Mouse (Mus musculus) hindbrain, postnatal 0 days (tissue): ENCODE measurements around the gene Dnmt3l. TPM values are rescaled to one million over a fixed set of nuclear protein-coding genes. Genes with fewer than 3 reads are reported as not detected.

Experiments used
- ATAC-seq: fragments of 200-750 bp; cut with Nextera tagmentation; 2 replicates; pipeline ENCODE4 v1.8.0; 2017; ENCODE audit warnings: mild to moderate bottlenecking, moderate TSS enrichment, moderate library complexity
- DNase-seq: peaks from one replicate; pipeline ENCODE4 v3.0.0-alpha.2; 2015; ENCODE audit warnings: low spot score
- H3K27ac ChIP-seq: fragments of 300-500 bp; sonication (generic); 2 replicates; pipeline ENCODE4 v1.5.1; 2014; ENCODE audit warnings: mild to moderate bottlenecking
- H3K27me3 ChIP-seq: fragments of 300-500 bp; sonication (generic); 2 replicates; pipeline ENCODE4 v1.6.1; 2014; ENCODE audit warnings: low read length, mixed read lengths; ENCODE audit not compliant: insufficient read depth
- H3K36me3 ChIP-seq: fragments of 300-500 bp; sonication (generic); 2 replicates; pipeline ENCODE4 v1.6.1; 2014; ENCODE audit warnings: low read length, mixed read lengths; ENCODE audit not compliant: insufficient read depth
- H3K4me1 ChIP-seq: fragments of 300-500 bp; sonication (generic); 2 replicates; pipeline ENCODE4 v1.6.1; 2014; ENCODE audit warnings: antibody characterized with exemption, low read length, mixed read lengths; ENCODE audit not compliant: insufficient read depth
- H3K4me2 ChIP-seq: fragments of 300-500 bp; sonication (generic); 2 replicates; pipeline ENCODE4 v1.6.1; 2014; ENCODE audit warnings: low read depth, mild to moderate bottlenecking, low read length, moderate library complexity, mixed read lengths
- H3K4me3 ChIP-seq: fragments of 300-500 bp; sonication (generic); 2 replicates; pipeline ENCODE4 v1.5.1; 2014; ENCODE audit warnings: low read length
- H3K9ac ChIP-seq: fragments of 300-500 bp; sonication (generic); replicated peaks from 2 replicates; pipeline ENCODE4 v1.6.1; 2014; ENCODE audit warnings: mild to moderate bottlenecking, low read length, moderate library complexity, mixed read lengths
- H3K9me3 ChIP-seq: fragments of 300-500 bp; sonication (generic); 2 replicates; pipeline ENCODE4 v1.6.1; 2016; ENCODE audit warnings: low read length, mixed read lengths
- CTCF ChIP-seq: IDR thresholded peaks from 2 replicates; pipeline ENCODE4 v1.5.1; 2016; ENCODE audit warnings: antibody characterized with exemption, control low read depth, low read depth
- WGBS: fragments of 180-500 bp; shearing (Covaris S2); extraction: QIAGEN DNeasy Blood & Tissue Kit; methylation state at CpG from one replicate; pipeline ENCODE4 v1.1.7; 2014; 5-methylcytosine and 5-hydroxymethylcytosine counted together
- polyA plus RNA-seq: library from polyadenylated mRNA; unstranded; fragments of >200 nt; fragmentation: Nextera tagmentation; extraction: Ambion mirVana; gene quantifications from 2 replicates; pipeline ENCODE4 v1.2.1, GENCODE M21; 2015
- total RNA-seq: library from RNA; depleted of rRNA; stranded (reverse); fragments of >200 nt; gene quantifications from 2 replicates; pipeline ENCODE4 v1.2.3, GENCODE M21; 2014

Dnmt3l gene
- total and polyA plus RNA-seq, 2 experiments from 2014 or later, result 0.13 to 0.63 TPM

- TF ChIP-seq CTCF, result no peak
- ATAC-seq (no peak), DNase-seq (no peak)
- Histone ChIP-seq H3K9ac (no peak overlapping the region), H3K27ac (no peak overlapping the region), H3K27me3 (no peaks in the 10 kb centered on the region), H3K36me3 (no peaks in the 10 kb centered on the region), H3K4me3 (no peak overlapping the region), H3K9me3 (no peaks in the 10 kb centered on the region), H3K4me1 (0 out of 2 replicates have a peak, but pooled peaks cover 6% of the 10 kb centered on the region), H3K4me2 (no peak overlapping the region)
- 76% methylated on average over 1 of the region's 1 CpGs for WGBS
Observed at GRCm38 (mm10) chr10:78044531-78044930, 2.8 kb downstream of the Dnmt3l start.

- no peak overlapping the region for H3K9ac ChIP-seq
- 89% methylated on average over 4 of the region's 4 CpGs for WGBS
- H3K36me3 ChIP-seq, result no peaks in the 10 kb centered on the region
- no peak for TF ChIP-seq CTCF
- no peaks in the 10 kb centered on the region for H3K9me3 ChIP-seq
- no peaks in the 10 kb centered on the region for H3K27me3 ChIP-seq
- DNase-seq, result no peak
- H3K4me1 ChIP-seq, result 0 out of 2 replicates have a peak, but pooled peaks cover 6% of the 10 kb centered on the region
- no peak overlapping the region for H3K4me2 ChIP-seq
- no peak overlapping the region for H3K4me3 ChIP-seq
- ATAC-seq, result no peak
- no peak overlapping the region for H3K27ac ChIP-seq
Observed at GRCm38 (mm10) chr10:78046388-78046787, 4.6 kb downstream of the Dnmt3l start.

- Histone ChIP-seq H3K27ac (no peak overlapping the region), H3K4me1 (0 out of 2 replicates have a peak, but pooled peaks cover 5% of the 10 kb centered on the region), H3K4me3 (no peak overlapping the region), H3K27me3 (no peaks in the 10 kb centered on the region), H3K4me2 (no peak overlapping the region), H3K9ac (no peak overlapping the region), H3K9me3 (no peaks in the 10 kb centered on the region), H3K36me3 (no peaks in the 10 kb centered on the region)
- ATAC-seq (no peak), DNase-seq (no peak)
- WGBS, result 90% methylated on average over 9 of the region's 10 CpGs
- TF ChIP-seq CTCF, result no peak
Observed at GRCm38 (mm10) chr10:78048061-78048730, 6.4 kb downstream of the Dnmt3l start.

- H3K36me3 ChIP-seq, result no peaks in the 10 kb centered on the region
- 59% methylated on average over 11 of the region's 11 CpGs for WGBS
- ATAC-seq, result no peak
- no peaks in the 10 kb centered on the region for H3K27me3 ChIP-seq
- H3K27ac ChIP-seq, result no peak overlapping the region
- no peak for TF ChIP-seq CTCF
- no peaks in the 10 kb centered on the region for H3K4me1 ChIP-seq
- H3K4me3 ChIP-seq, result no peak overlapping the region
- no peak for DNase-seq
- H3K9me3 ChIP-seq, result no peaks in the 10 kb centered on the region
- H3K4me2 ChIP-seq, result no peak overlapping the region
- H3K9ac ChIP-seq, result no peak overlapping the region
Observed at GRCm38 (mm10) chr10:78049519-78050035, 7.8 kb downstream of the Dnmt3l start.

GRCm38 (mm10) chr10:78054633-78055565 lies 13.2 kb downstream of the Dnmt3l start:
- Histone ChIP-seq H3K27me3 (no peaks in the 10 kb centered on the region), H3K9me3 (no peaks in the 10 kb centered on the region), H3K4me3 (no peak overlapping the region), H3K4me1 (no peaks in the 10 kb centered on the region), H3K36me3 (no peaks in the 10 kb centered on the region), H3K9ac (no peak overlapping the region), H3K4me2 (no peak overlapping the region), H3K27ac (no peak overlapping the region)
- ATAC-seq, result 0 out of 2 replicates have a peak, but pooled peaks have one; percentile 49
- no peak for TF ChIP-seq CTCF
- DNase-seq, result peak; percentile 17
- 71% methylated on average over 19 of the region's 19 CpGs for WGBS

- WGBS, result 88% methylated on average over 8 of the region's 8 CpGs
- ATAC-seq, result no peak
- no peak overlapping the region for H3K9ac ChIP-seq
Observed at GRCm38 (mm10) chr10:78057056-78057455, 15.3 kb downstream of the Dnmt3l start.

More at GRCm38 (mm10) chr10:78057056-78057455, 15.3 kb downstream of the Dnmt3l start:
- no peak for DNase-seq
- Histone ChIP-seq H3K4me2 (no peak overlapping the region), H3K9me3 (no peaks in the 10 kb centered on the region), H3K4me3 (no peak overlapping the region), H3K27ac (no peak overlapping the region), H3K36me3 (no peaks in the 10 kb centered on the region), H3K4me1 (no peaks in the 10 kb centered on the region), H3K27me3 (no peaks in the 10 kb centered on the region)
- TF ChIP-seq CTCF, result no peak
